Mouse (Mus musculus) neutrophil, adult 59 days (primary cell): ENCODE results near the gene Pigz. TPM values are rescaled to one million over a fixed set of nuclear protein-coding genes. Genes with fewer than 3 reads are reported as not detected.

Experiments used
- total RNA-seq, 2 experiments: library from RNA; stranded (reverse); gene quantifications; 1 replicate in 1 of 2; 2 replicates in 1 of 2; pipeline ENCODE4 v1.2.4; 2023

The Pigz gene
- not detected for total RNA-seq

GRCm38 (mm10) chr16:31933751-31934549 lies at the start of gene Pigz:
Gene Pigz (plus strand): TSS chr16:31933851.

GRCm38 (mm10) chr16:31948345-31948774 lies 14.7 kb downstream of the Pigz start, which contains the start of the genes 0610012G03Rik and Ncbp2:
Gene 0610012G03Rik (minus strand): TSS chr16:31948494.
Gene Ncbp2 (plus strand): TSS chr16:31948513.

Other genes with a start within 250 kb of the Pigz start
- not detected for gene Meltf, start 55.0 kb upstream of the Pigz start, total RNA-seq
- gene 0610012G03Rik, start 14.6 kb downstream of the Pigz start, total RNA-seq: 10 to 100 TPM in 1 of 2 experiments, 1 to 10 TPM in 1; 9.8 to 14.8 TPM
- gene Ncbp2, start 14.7 kb downstream of the Pigz start, total RNA-seq: 10 to 100 TPM; 15.1 to 15.2 TPM
- gene Senp5, start 69.4 kb downstream of the Pigz start, total RNA-seq: 10 to 100 TPM; 11.8 to 13.1 TPM
- gene Pak2, start 145.5 kb downstream of the Pigz start, total RNA-seq: 100 to 1,000 TPM; 102 to 105 TPM
- 10 to 100 TPM; 48.5 to 49.5 TPM for gene Pigx, start 165.9 kb downstream of the Pigz start, total RNA-seq
- 10 to 100 TPM; 30.2 to 40.6 TPM for gene Cep19, start 165.9 kb downstream of the Pigz start, total RNA-seq
- 100 to 1,000 TPM; 125 to 160 TPM for gene Nrros, start 231.7 kb downstream of the Pigz start, total RNA-seq
- 1 to 10 TPM; 5.7 to 6.9 TPM for gene Bex6, start 246.0 kb downstream of the Pigz start, total RNA-seq